Mouse (Mus musculus): ENCODE measurements around the gene Lrp6. TPM values are rescaled to one million over a fixed set of nuclear protein-coding genes. Genes with fewer than 3 reads are reported as not detected.

Lrp6 gene
- polyA plus RNA-seq, 1 experiment from 2014 or later = 10.1 TPM

GRCm38 (mm10) chr6:134526275-134526674, 40.5 kb downstream of the Lrp6 start:
- Histone ChIP-seq H3K9ac (replicated peaks) (0 out of 2 replicates have a peak overlapping the region, but pooled peaks have one; percentile 21), H3K4me2 (ENCODE audit: low read depth, low read length) (peak overlapping the region; percentile 15; the same call in 1 of the 2 replicates), H3K9me3 (ENCODE audit: low read length) (no peaks in the 10 kb centered on the region), H3K4me3 (ENCODE audit: low read depth, low read length) (no peak overlapping the region), H3K4me1 (ENCODE audit: insufficient read depth) (peaks cover 34% of the 10 kb centered on the region), H3K27me3 (ENCODE audit: insufficient read depth, low read length) (no peaks in the 10 kb centered on the region), H3K27ac (ENCODE audit: low read depth) (0 out of 2 replicates have a peak overlapping the region, but pooled peaks have one; percentile 6), H3K36me3 (replicated peaks; ENCODE audit: insufficient read depth, low read length) (no peaks in the 10 kb centered on the region)
- peak; percentile 68 for ATAC-seq
- WGBS (ENCODE audit: insufficient replicate concordance) = 53% methylated on average over 5 of the region's 5 CpGs
- no peak for DNase-seq
- no peak for TF ChIP-seq CTCF (IDR thresholded peaks at IDR 0.05; ENCODE audit: low read depth)
- TF ChIP-seq EP300 (IDR thresholded peaks at IDR 0.05; ENCODE audit: low read depth) = peak; percentile 89

DNA sequence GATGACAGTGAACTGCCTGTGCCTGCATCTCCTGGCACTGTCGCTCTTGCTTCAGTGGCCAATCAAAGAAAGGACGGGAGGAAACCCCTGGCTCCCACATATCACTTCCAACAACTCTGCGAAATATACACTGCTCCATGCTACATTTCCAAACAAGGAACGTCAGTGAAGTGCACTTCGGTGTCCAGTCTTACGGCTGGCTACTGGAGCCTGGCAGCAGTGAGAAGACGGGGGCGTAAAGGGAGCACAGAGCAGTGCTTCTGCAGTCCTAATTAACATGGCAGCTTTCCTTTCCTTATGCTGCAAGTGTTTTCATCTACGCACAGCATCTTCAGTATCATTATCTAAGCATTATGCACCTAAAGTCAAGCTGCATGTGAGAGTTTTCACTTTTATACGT, 45.4 kb downstream of the Lrp6 start:
- DNase-seq (no peak), ATAC-seq (no peak)
- Histone ChIP-seq H3K9me3 (ENCODE audit: low read length) (no peaks in the 10 kb centered on the region), H3K4me3 (ENCODE audit: low read depth, low read length) (no peak overlapping the region), H3K27ac (ENCODE audit: low read depth) (no peak overlapping the region), H3K4me2 (ENCODE audit: low read depth, low read length) (no peak overlapping the region), H3K36me3 (replicated peaks; ENCODE audit: insufficient read depth, low read length) (peaks cover 2% of the 10 kb centered on the region; the same call in 1 of the 2 replicates), H3K9ac (replicated peaks) (no peak overlapping the region), H3K4me1 (ENCODE audit: insufficient read depth) (peaks cover 11% of the 10 kb centered on the region), H3K27me3 (ENCODE audit: insufficient read depth, low read length) (no peaks in the 10 kb centered on the region)
- 83% methylated on average over 10 of the region's 10 CpGs for WGBS (ENCODE audit: insufficient replicate concordance)
- no peak for TF ChIP-seq EP300 (IDR thresholded peaks at IDR 0.05; ENCODE audit: low read depth)
- no peak for TF ChIP-seq CTCF (IDR thresholded peaks at IDR 0.05; ENCODE audit: low read depth)

DNA sequence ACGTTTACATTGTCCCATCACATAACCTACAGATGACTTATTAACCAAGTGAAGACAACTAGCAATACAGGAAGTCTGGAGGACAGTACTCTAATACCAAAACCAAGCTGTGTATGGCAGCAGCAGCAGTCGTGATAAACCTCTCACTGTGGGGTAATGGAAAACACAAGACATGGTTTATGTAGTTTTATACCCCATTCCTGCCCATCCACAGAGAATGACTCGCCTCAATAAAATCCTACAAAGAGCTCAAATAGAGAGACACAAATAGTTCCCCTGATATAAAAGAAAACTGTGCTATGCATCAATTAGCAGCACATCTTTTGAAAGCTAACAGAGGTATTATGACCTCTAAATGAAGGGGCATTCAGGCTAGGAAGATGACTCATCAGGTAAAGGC, 45.9 kb downstream of the Lrp6 start:
- WGBS (ENCODE audit: insufficient replicate concordance) = 45% methylated on average over 3 of the region's 3 CpGs

DNA sequence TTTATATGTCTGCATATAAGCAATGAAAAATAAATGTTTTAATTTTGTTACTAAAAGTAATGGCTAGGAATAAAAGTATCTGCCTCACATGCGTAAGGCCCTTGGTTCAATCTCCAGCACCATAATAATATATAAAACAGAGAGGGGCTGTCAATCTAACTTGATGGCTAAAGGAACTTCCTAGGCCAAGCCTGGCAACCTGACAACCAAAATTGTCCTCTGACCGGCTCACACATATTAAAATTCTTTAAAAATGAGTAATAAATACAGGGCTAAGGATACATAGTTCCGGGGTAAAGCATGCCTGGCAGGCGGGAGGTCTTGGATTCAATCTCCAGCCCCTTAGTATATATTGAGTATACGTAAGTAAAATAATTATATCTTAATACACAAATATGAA, 48.3 kb downstream of the Lrp6 start:
- peaks cover 2% of the 10 kb centered on the region; the same call in 1 of the 2 replicates for H3K36me3 ChIP-seq (replicated peaks; ENCODE audit: insufficient read depth, low read length)
- no peak overlapping the region for H3K4me3 ChIP-seq (ENCODE audit: low read depth, low read length)
- H3K4me1 ChIP-seq (ENCODE audit: insufficient read depth) = peaks cover 14% of the 10 kb centered on the region
- no peak overlapping the region for H3K4me2 ChIP-seq (ENCODE audit: low read depth, low read length)
- no peak overlapping the region for H3K9ac ChIP-seq (replicated peaks)
- no peak for DNase-seq
- no peak for TF ChIP-seq EP300 (IDR thresholded peaks at IDR 0.05; ENCODE audit: low read depth)
- no peak for TF ChIP-seq CTCF (IDR thresholded peaks at IDR 0.05; ENCODE audit: low read depth)
- no peaks in the 10 kb centered on the region for H3K27me3 ChIP-seq (ENCODE audit: insufficient read depth, low read length)
- H3K9me3 ChIP-seq (ENCODE audit: low read length) = no peaks in the 10 kb centered on the region
- 82% methylated on average over 5 of the region's 5 CpGs for WGBS (ENCODE audit: insufficient replicate concordance)
- ATAC-seq = no peak
- H3K27ac ChIP-seq (ENCODE audit: low read depth) = no peak overlapping the region

More for the DNA sequence above, 45.9 kb downstream of the Lrp6 start:
- Histone ChIP-seq H3K27me3 (ENCODE audit: insufficient read depth, low read length) (no peaks in the 10 kb centered on the region), H3K4me2 (ENCODE audit: low read depth, low read length) (no peak overlapping the region), H3K4me1 (ENCODE audit: insufficient read depth) (peaks cover 11% of the 10 kb centered on the region), H3K36me3 (replicated peaks; ENCODE audit: insufficient read depth, low read length) (peaks cover 2% of the 10 kb centered on the region; the same call in 1 of the 2 replicates), H3K9me3 (ENCODE audit: low read length) (no peaks in the 10 kb centered on the region), H3K9ac (replicated peaks) (no peak overlapping the region), H3K27ac (ENCODE audit: low read depth) (no peak overlapping the region), H3K4me3 (ENCODE audit: low read depth, low read length) (no peak overlapping the region)
- ATAC-seq (no peak), DNase-seq (no peak)
- TF ChIP-seq EP300 (IDR thresholded peaks at IDR 0.05; ENCODE audit: low read depth) (no peak), CTCF (IDR thresholded peaks at IDR 0.05; ENCODE audit: low read depth) (no peak)

DNA sequence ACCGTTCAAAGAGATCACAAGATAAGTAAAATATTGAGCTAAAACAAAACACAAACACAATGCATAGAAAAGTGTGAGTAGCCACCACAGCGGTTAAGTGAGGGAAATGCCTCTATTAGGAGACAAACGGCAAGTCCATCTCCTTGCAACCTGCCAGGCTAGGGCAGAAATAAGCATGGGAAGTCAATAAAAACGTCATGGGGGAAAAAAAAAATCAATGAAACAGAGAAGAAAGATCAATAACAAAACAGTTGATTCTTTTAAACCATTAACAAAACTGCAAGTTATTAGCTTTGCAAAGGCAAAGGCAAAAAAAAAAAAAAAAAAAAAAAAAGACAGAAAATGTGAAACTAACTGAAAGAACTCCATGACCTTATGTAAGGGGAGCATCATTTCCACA, 49.6 kb downstream of the Lrp6 start:
- H3K36me3 ChIP-seq (replicated peaks; ENCODE audit: insufficient read depth, low read length) = peaks cover 2% of the 10 kb centered on the region; the same call in 1 of the 2 replicates
- no peaks in the 10 kb centered on the region for H3K9me3 ChIP-seq (ENCODE audit: low read length)
- H3K27ac ChIP-seq (ENCODE audit: low read depth) = 0 out of 2 replicates have a peak overlapping the region, but pooled peaks have one; percentile 9
- no peak overlapping the region for H3K4me3 ChIP-seq (ENCODE audit: low read depth, low read length)
- no peak for TF ChIP-seq EP300 (IDR thresholded peaks at IDR 0.05; ENCODE audit: low read depth)
- no peak for TF ChIP-seq CTCF (IDR thresholded peaks at IDR 0.05; ENCODE audit: low read depth)
- no peak for ATAC-seq
- 47% methylated on average over 4 of the region's 4 CpGs for WGBS (ENCODE audit: insufficient replicate concordance)
- H3K9ac ChIP-seq (replicated peaks) = no peak overlapping the region
- H3K4me2 ChIP-seq (ENCODE audit: low read depth, low read length) = no peak overlapping the region
- H3K4me1 ChIP-seq (ENCODE audit: insufficient read depth) = peaks cover 18% of the 10 kb centered on the region
- no peak for DNase-seq
- H3K27me3 ChIP-seq (ENCODE audit: insufficient read depth, low read length) = no peaks in the 10 kb centered on the region

DNA sequence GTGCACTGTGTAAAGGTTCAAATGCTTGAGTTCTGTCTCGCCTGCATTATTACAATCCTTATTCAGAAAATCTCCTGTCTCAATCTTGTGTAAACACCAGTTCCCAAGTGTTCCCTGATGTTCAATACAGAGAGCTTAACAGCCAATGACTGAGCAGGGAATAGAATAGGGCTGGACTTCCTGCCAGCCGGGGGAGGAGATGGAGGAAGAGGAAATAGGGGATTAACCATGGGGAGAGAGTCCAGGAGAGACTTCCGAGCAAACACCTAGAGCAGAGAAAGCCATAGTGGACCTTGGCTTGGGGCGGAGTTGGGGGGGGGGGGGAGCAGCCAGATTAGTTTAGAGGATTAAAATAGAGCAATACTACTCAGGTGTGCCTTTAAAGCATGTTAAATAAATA, 51.3 kb downstream of the Lrp6 start:
- WGBS (ENCODE audit: insufficient replicate concordance) = 61% methylated on average over 4 of the region's 4 CpGs
- TF ChIP-seq CTCF (IDR thresholded peaks at IDR 0.05; ENCODE audit: low read depth) = no peak
- peak; percentile 43; the same call in 1 of the 2 replicates for TF ChIP-seq EP300 (IDR thresholded peaks at IDR 0.05; ENCODE audit: low read depth)
- Histone ChIP-seq H3K4me2 (ENCODE audit: low read depth, low read length) (no peak overlapping the region), H3K36me3 (replicated peaks; ENCODE audit: insufficient read depth, low read length) (peaks cover 2% of the 10 kb centered on the region; the same call in 1 of the 2 replicates), H3K4me3 (ENCODE audit: low read depth, low read length) (no peak overlapping the region), H3K27ac (ENCODE audit: low read depth) (peak overlapping the region; percentile 69; the same call in 1 of the 2 replicates), H3K4me1 (ENCODE audit: insufficient read depth) (peaks cover 18% of the 10 kb centered on the region), H3K9me3 (ENCODE audit: low read length) (no peaks in the 10 kb centered on the region), H3K27me3 (ENCODE audit: insufficient read depth, low read length) (no peaks in the 10 kb centered on the region), H3K9ac (replicated peaks) (no peak overlapping the region)
- DNase-seq (peak; percentile 55), ATAC-seq (peak; percentile 99)
